Mouse (Mus musculus) adrenal gland, adult 8-10 months (tissue): ENCODE data around the gene Slfn8. TPM values are rescaled to one million over a fixed set of nuclear protein-coding genes. Genes with fewer than 3 reads are reported as not detected.
"Not testable (repeated sequence)": the region's sequence is repeated elsewhere in the genome, so short reads cannot be mapped to it uniquely, and the experiment has no call there.

Experiments
- DNase-seq: peaks from one replicate; pipeline ENCODE4 v3.0.0; 2022
- microRNA-seq, 2 experiments: library from miRNA; unstranded; fragments of <30 nt; microRNA quantifications; one replicate each; pipeline ENCODE4 v1.2.0; 2022
- total RNA-seq, 4 experiments: library from RNA; stranded (reverse); gene quantifications; 2 replicates each; pipeline ENCODE4 v1.2.4; 2022

The Slfn8 gene
- total RNA-seq, 4 experiments from 2014 or later = 1.9 to 5.4 (median 3.5) TPM

DNA sequence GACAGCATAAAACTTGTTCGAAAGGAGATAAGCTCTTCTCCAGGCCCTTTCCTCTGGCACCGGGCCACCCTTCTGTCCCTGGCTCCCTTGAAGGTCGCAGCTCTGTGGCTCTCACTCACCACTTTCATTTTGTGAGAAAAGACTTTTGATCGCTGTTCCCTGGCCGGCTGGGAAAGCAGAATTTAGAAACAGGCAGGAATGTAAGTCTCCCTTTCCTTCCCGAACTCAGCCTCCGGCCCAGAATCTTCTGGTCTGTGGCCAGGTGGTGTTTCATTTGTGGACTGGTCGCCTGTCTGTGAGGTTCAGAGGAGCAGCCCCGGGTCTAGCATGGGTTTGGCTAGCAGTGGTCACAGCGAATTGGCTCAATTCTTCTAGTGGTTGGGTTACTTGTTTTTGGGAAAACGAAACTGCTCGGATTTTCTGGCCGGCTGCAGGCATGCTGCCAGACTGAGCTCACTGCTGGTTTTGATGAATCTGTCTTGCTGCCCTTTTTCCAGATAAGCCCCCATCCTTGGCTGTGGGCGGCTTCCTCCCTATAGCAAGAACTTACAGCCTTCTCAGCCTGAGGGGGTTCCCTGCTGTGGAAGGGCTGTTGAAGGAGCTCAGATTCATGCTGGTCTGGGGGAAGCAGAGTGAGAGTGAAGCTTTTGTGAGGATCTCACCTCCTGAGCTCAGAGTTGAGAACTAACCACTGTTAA lies 29.0 kb downstream of the Slfn8 start, which contains the start of gene Slfn9:
Gene Slfn9 (minus strand): TSS at position 362 of the 698 bp plus-strand sequence.
- DNase-seq = peak; percentile 81

DNA sequence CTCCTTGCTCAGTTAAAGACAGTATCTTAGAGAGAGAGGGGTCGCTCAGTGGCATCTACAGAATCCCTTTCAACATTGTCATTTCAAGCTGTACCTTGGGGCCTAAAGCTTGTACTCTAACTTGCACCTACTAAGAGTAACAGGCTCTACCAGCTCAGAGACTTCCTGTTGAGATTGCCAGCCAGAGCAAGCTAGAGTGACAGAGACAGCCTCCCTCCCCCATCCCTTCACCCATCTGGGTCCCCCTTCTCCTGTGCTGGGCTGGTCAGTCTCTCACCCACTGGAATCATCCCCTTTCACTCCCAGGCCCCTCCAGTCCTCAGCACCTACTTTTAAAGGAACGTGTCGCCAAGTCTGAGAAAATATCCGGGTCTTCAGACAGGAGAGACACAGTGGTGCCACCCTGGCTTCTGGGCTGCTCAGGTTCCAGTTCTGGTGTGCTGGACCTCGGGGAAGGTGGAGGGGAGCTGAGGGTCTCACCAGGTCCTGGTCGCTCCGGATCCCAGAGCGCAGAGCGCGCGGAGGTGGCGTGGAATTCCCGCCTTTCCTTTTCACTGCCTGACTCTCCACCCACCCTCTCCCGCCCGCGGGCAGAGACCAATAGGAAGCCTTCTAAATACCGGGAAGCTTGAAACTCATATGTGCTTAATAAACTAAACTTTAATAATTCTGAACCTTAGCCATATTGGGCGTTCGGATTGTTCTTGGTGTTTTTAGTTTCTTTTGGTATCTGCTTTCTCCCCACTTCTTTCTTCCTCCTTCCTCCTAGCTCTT lies 29.8 kb downstream of the Slfn8 start:
- not testable (repeated sequence) for DNase-seq

DNA sequence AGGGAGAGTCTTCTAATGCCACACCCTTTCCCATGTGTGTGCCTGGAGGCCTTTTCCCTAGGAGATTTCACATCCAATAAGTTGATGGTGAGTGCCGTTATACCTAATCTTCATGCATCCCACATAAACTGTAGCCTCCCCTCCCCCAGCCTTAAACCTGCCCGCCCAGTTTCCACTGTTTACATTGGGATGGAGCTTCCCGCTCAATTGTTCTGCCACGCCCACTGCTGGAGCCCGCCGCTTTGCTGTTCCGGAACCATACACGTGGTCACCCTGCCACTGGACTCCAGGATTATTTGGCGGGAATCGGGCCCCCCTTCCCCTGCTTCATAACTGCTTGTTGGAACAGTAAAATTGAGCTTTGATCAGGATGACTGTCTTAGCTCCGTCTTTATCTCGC lies 31.3 kb downstream of the Slfn8 start:
- DNase-seq = no peak

DNA sequence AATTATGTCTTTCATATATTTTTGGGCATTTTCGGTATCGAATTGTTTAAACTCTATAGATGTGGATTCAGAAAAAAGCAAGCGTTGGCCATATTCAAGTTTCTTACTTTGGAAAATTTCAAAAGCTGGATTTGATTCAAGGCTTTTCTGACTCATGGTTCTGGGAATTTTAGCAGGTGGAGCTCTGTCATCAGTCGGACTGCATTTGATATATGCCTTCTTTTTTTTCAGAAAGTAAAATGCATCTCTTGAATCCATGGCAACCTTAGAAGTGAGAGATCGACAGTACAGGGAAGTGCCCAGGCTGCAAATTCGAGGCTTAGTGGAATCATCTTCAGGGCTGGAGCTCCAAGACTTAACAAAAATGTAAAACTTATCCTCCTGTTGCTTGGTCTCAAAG lies 33.0 kb downstream of the Slfn8 start:
- no peak for DNase-seq

DNA sequence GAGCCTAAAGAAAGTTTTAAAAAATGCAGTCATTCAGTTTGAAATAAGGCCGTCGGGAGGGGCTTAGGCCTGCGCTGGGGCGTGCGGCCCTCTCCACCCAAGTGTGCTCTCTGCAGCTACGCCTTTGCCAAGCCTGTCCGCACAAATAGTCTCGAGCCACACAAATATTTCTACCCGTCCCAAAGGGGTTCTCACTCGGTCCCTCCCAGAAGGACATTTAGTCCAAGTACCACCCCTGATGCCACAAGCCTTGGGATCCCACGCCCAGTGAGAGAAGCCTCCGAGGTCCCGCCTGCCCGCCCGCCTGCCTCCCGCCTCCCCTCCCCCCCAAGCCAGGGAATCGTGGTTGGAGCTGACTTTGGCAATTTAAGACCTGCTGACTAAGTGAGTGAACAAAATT lies 37.4 kb downstream of the Slfn8 start:
- no peak for DNase-seq

DNA sequence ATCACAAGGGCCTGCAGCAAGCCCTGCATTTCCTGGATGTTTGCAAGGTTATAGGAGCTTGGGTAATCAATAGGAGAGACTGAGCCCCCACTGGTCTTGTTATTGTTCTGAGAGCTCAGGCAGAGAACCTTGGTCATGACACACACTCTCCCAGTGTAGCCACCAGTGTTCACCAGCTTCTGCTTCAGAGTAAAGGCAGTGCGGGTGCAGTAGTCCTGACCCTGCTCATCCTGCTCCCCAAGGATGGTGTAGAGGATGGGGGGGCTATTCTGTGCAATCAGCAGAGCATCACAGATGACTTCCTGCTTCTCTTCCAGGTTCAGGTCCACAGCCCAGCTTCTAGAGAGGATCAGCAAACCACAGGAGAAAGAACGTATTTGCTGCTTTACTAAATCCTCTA lies 38.2 kb downstream of the Slfn8 start:
- DNase-seq = not testable (repeated sequence)

DNA sequence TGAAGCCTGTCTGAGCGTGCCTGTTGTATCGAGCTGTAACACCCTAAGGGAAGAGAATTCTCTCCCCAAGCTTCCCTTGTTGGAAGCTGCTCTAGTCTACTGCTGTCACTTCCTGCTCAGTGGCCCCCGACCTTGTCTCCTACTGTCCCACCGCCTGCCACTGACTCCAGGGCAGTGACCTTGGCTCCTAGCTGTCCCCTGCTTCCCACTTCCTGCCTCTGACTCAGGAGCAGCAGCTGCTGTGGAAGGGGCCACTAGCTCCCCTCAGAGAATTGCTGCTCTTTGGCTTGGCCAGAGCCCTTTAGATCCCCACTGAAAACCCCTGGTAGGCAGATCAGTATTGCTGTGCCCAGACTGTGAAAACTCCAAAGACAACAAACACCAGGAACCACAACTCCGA lies 46.7 kb downstream of the Slfn8 start:
- no peak for DNase-seq

DNA sequence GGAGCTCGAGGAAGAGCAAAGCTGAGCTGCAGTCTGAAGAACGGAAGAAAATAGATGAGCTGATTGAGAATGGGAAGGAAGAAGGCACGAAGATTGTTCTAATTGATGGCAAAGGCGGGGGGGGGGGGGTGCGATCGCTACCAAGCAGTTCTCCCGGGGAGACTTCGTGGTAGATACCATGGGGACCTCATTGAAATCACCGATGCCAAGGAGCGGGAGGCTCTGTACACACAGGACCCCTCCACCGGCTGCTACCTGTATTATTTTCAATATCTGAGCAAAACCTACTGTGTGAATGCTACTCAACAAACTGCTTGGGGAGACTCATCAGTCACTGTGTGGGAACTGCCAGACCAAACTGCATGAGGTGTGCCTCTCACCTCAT lies 49.0 kb downstream of the Slfn8 start:
- no peak for DNase-seq

DNA sequence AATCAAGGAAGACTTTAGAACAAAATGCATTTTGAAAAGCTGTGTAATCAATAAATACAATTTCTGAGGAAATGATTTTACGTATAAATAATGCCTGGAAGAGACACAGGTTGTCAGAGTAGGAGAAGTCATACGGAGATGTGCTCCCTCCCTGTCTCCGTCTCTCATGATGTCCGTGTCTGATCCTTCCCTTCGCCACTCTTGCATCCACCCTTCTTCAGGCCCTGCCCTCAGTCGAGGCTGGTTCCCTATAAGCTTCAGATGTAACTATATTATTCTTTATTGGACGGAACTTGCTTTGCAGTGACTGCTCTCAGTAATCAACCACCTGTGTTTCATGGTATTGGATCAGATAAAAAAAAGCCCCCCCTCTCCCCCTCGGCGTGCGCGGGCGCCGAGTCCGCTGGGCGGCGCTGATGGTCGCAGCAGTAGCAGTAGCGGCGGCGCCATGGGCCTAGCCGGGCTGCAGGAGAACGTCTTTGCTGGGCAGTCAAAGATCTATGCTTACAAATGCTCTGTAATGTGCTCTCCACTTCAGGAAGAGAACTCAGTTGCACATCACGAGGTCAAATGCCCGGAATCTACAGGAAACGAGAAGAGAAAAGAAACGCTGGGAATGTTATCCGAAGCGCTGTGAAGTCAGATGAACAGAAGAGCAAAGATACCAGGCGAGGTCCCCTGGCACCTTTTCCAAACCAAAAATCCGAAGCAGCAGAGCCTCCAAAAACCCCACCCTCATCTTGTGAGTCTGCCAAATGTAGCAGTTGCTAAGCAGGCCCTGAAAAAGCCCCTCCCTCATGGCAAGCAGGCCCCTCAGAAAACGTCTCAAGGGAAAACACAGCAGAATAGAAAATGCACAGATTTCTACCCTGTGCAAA lies 49.7 kb downstream of the Slfn8 start:
- DNase-seq = no peak

DNA sequence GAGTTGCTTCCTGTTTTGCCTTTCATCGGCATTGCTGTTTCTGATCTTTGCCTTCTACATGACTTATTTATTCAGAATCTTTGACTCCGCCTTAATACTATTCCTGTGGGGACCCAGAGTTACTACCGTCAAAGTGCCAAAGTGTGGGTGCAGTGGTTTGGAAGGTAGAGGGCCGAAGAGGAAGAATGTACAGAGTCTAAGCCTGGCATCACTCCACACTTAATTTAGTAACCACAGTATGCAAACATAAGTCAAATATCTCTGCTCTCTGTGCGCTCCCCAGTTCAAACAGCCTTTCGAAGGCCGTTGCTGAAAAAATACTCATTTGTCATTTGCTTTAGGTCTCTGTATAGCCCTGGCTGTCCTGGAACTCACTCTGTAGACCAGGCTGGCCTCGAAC lies 58.4 kb downstream of the Slfn8 start:
- no peak for DNase-seq

DNA sequence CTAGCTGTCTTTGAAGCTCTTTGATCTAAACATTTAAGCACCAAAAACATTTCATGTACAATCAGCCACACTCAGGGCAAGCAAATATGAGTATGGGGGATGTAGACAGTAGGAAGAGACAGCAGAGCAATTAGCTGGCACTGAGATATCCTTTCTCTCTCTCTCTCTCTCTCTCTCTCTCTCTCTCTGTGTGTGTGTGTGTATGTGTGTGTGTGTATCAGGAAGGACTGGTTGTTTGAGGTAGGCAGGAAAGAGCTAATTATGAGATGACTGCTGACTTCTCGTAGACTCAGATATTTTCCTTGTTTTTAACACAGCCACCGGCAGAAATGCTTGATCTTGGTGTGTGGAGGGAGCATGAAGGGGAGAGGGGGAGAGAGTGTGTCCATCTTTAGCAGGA lies 58.9 kb downstream of the Slfn8 start:
- DNase-seq = no peak

DNA sequence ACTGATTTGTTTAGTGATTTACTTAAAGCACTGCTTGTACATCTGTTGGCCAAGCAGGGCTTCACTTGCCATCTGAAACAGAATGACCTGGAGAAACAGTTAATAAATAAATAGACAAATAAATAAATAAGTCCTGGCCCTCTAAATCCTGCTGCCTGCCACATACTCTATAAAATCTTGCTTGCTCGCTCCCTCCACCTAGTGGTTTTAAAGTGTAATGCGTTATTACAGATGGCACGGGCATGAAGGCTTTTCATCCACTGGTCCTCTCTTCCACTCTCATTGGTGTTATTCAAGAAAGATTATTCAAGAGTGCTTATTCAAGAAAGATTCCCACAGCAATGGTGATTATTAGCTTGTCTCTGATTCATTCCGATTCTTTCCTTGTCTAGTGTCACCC lies 61.0 kb downstream of the Slfn8 start:
- no peak for DNase-seq

DNA sequence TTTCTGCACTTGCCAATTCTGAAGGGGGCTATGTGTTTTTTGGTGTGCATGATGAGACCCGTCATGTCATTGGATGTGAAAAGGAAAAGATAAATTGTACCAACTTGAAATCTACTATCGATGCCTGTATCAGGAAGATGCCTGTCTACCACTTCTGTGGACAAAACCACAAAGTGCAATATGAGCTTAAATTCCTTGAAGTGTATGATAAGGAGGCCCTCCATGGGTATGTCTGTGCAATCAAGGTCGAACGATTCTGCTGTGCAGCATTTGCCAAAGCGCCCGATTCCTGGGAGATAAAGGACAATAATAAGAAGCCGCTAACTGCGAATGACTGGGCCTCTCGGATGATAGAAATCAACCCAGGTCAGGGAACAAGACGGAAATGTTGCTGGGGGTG lies 63.7 kb downstream of the Slfn8 start:
- DNase-seq = no peak

DNA sequence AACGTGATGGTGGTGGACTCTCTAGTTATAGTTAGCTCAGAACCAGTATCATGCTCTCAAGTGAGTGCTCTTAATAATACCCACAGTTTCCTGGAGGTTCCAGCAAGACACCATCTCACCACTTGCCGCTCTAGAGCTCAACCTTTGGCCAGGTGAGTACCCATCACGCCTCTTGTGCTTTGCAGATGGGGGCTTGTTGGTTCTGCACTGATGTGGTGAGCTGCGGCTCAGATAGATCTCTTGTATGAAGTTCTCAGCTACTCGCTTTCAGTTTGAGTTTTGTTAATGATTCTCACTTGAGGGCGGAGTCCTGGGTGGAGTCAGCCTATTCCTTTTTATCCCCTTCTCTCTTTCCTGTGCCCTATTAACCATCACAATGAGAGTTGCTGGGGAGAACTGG lies 66.0 kb downstream of the Slfn8 start:
- no peak for DNase-seq

DNA sequence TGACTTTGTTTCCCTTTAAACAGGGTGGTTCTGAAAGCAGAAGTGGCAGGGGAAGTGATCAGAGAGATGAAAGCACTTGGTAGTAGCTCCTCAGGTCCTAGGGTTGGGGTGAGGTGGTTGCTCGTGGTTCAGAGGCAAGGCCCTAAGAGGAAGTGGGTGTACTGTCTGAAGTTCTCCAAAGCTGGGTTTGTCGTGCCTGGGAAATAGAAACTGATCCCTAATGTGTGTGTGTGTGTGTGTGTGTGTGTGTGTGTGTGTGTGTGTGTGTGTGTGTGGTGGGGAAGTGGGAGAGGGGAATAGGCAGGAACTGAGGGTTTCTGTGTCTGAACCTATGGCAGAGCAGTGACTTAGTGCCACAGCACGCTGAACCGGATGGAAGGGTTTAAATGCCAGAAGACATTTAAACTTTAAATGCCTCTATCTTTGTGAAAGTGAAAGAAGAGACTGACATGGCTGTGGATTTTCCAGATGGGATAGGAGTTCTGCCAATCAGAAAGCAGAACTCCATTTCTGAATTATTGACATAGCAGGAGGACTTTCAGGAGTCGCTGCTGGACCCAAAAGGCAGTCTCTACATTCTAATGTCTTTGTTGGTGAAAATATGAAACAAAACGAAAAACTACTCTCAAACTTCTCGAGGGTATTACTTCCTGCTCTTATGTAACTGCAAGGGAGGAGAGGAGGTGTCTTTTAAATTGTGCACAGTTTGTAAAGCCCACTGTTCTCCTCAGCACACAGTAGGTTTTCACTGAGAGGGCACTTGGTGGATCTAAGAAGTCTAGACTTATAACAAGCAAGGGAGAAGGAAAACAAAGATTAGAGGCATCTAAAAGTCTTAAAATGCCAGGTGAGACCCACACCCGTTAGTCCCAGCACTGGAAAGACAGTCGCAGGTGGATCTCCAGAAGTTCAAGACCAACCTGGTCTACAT lies 67.7 kb downstream of the Slfn8 start:
- no peak for DNase-seq

Small RNA genes within 50 kb of the gene (microRNA-seq; reads per million reads assigned to microRNA genes)
- 0 reads per million in 2 experiments for gene Gm27598
- gene Mir7679 = 0 reads per million in 2 experiments

Other genes starting within 250 kb of the Slfn8 start
- gene Lig3, start 239.7 kb downstream of the Slfn8 start, total RNA-seq = 10 to 100 TPM; 22.5 to 34.6 (median 23.4) TPM
- gene Rffl, start 149.6 kb downstream of the Slfn8 start, total RNA-seq = 10 to 100 TPM in 2 of 4 experiments, 1 to 10 TPM in 2; 9.0 to 12.4 (median 10.5) TPM
- gene Rad51d, start 130.2 kb downstream of the Slfn8 start, total RNA-seq = 10 to 100 TPM; 13.4 to 20.9 (median 18.1) TPM
- under 1 TPM in 3 of 4 experiments, not detected in 1; 0.14 to 0.43 (median 0.35) TPM for gene Fndc8, start 128.7 kb downstream of the Slfn8 start, total RNA-seq
- 10 to 100 TPM; 21.8 to 32.6 (median 26.9) TPM for gene Nle1, start 112.4 kb downstream of the Slfn8 start, total RNA-seq
- gene Unc45b, start 110.3 kb downstream of the Slfn8 start, total RNA-seq = 1 to 10 TPM; 6.1 to 9.6 (median 7.4) TPM
- 10 to 100 TPM; 23.4 to 47.5 (median 37.3) TPM for gene Slfn5, start 69.5 kb downstream of the Slfn8 start, total RNA-seq
- gene Slfn9, start 29.0 kb downstream of the Slfn8 start, total RNA-seq = 10 to 100 TPM in 2 of 4 experiments, 1 to 10 TPM in 2; 7.4 to 11.7 (median 9.1) TPM
- gene Slfn2, start 44.3 kb upstream of the Slfn8 start, total RNA-seq = 1 to 10 TPM; 4.8 to 7.0 (median 6.1) TPM
- under 1 TPM; 0.14 to 0.38 (median 0.24) TPM for gene Slfn1, start 96.0 kb upstream of the Slfn8 start, total RNA-seq
- gene Slfn4, start 154.4 kb upstream of the Slfn8 start, total RNA-seq = under 1 TPM; 0.15 to 0.30 (median 0.23) TPM
- gene Slfn3, start 170.5 kb upstream of the Slfn8 start, total RNA-seq = 1 to 10 TPM; 2.5 to 4.0 (median 3.5) TPM